Mouse (Mus musculus) spleen, adult 2 months (tissue): ENCODE data around the gene Metap1d. TPM values are rescaled to one million over a fixed set of nuclear protein-coding genes. Genes with fewer than 3 reads are reported as not detected.

Experiments used
- DNase-seq, 2 experiments: peaks; one replicate each; pipeline versions ENCODE4 v3.0.0 to v3.0.0-alpha.2; 2012 to 2021; ENCODE audit warnings: low spot score in 2 of 2, low read depth in 1 of 2
- H3K27ac ChIP-seq: fragments of 200-500 bp; 2 replicates; pipeline ENCODE4 v1.5.1; 2012; ENCODE audit warnings: low read length, inconsistent platforms; ENCODE audit not compliant: insufficient read depth
- H3K27me3 ChIP-seq: fragments of 200-500 bp; 2 replicates; pipeline ENCODE4 v1.6.1; 2012; ENCODE audit warnings: mild to moderate bottlenecking, moderate library complexity, low read length, inconsistent platforms; ENCODE audit not compliant: control insufficient read depth, insufficient read depth
- H3K36me3 ChIP-seq: fragments of 200-500 bp; 2 replicates; pipeline ENCODE4 v1.6.1; 2012; ENCODE audit warnings: mild to moderate bottlenecking, low read length, inconsistent platforms; ENCODE audit not compliant: control insufficient read depth, insufficient read depth
- H3K4me1 ChIP-seq: fragments of 200-500 bp; 2 replicates; pipeline ENCODE4 v1.6.1; 2011; ENCODE audit warnings: inconsistent platforms; ENCODE audit not compliant: control insufficient read depth, insufficient read depth, insufficient read length
- H3K4me3 ChIP-seq: fragments of 200-500 bp; 2 replicates; pipeline ENCODE4 v1.5.1; 2011; ENCODE audit warnings: mild to moderate bottlenecking, inconsistent platforms; ENCODE audit not compliant: insufficient read depth, insufficient read length; ENCODE audit errors: extremely low read depth
- CTCF ChIP-seq: fragments of 200-500 bp; IDR thresholded peaks from 2 replicates; pipeline ENCODE4 v1.5.1; 2011; ENCODE audit warnings: mild to moderate bottlenecking, inconsistent platforms; ENCODE audit not compliant: insufficient read depth, insufficient read length, insufficient replicate concordance; ENCODE audit errors: extremely low read depth
- POLR2A ChIP-seq: fragments of 200-500 bp; IDR thresholded peaks from 2 replicates; pipeline ENCODE4 v1.6.1; 2011; ENCODE audit warnings: low read depth, low read length, inconsistent platforms
- WGBS: fragments of 180-500 bp; shearing (Covaris S2); methylation state at CpG from one replicate; pipeline ENCODE4 v1.1.7; 2018; 5-methylcytosine and 5-hydroxymethylcytosine counted together
- polyA plus RNA-seq: library from polyadenylated mRNA; depleted of rRNA; stranded (reverse); fragments of >200 nt; gene quantifications from 2 replicates; pipeline ENCODE4 v1.2.3, GENCODE M21; 2012; rRNA removed

Metap1d gene
- 10.5 and 11.5 TPM in 2 replicates for polyA plus RNA-seq

DNA sequence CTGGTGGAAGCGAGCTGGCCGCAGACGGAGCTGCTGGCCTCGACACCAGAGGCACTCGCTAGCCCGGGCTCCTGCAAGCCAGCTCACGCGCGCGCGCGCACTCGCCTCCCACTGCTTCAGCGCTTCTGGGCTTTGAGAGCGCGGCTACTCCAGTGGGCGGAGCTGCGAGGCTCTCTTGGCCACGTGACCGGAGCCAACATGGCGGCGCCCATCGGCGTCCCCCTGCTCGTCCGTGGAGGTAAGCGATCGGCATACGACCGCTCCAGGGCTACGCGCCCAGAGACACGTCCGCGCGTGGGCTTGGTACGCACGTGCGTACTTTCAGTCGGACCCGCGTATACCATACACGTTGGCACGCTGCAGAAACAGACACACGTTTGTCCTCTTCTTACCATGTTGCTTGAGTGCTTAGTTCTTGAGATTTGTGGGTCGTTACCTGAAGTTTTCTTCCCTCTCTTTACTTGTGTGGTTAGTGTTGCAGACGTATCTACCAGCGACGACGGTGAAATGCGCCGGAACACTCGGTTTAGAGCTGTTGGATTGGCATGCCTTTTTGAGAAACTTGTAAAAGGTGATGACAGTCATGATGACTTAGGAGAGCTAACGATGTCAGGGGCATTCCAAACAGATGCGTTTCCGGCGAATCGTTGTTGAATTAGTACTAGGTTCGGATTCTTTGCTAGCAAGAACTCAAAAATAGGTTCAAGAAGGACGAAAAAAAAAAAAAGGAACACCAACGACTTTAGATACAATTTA lies at the start of gene Metap1d:
TSS of gene Metap1d (plus strand) at position 116 of the 756 bp plus-strand sequence.
- H3K27me3 ChIP-seq = no peaks in the 10 kb centered on the region
- peak within 1 kb of the TSS; percentile 77 for H3K4me3 ChIP-seq
- DNase-seq = peak; percentile 73 to 91
- H3K27ac ChIP-seq = peak within 1 kb of the TSS; percentile 28; the same call in 1 of the 2 replicates
- under 1% methylated on average over 61 of the region's 61 CpGs for WGBS
- TF ChIP-seq POLR2A (peak; percentile 61), CTCF (no peak)
- H3K36me3 ChIP-seq = no peaks in the 10 kb centered on the region
- H3K4me1 ChIP-seq = no peaks in the 10 kb centered on the region

GRCm38 (mm10) chr2:71405613-71406012 lies 47.5 kb upstream of the Metap1d start:
- no peaks in the 10 kb centered on the region for H3K4me1 ChIP-seq
- peaks cover 4% of the 10 kb centered on the region; the same call in 1 of the 2 replicates for H3K36me3 ChIP-seq
- WGBS = 64% methylated on average over 1 of the region's 1 CpGs
- no peaks in the 10 kb centered on the region for H3K27me3 ChIP-seq
- no peak for DNase-seq
- no peak overlapping the region for H3K4me3 ChIP-seq
- TF ChIP-seq POLR2A (no peak), CTCF (no peak)
- no peak overlapping the region for H3K27ac ChIP-seq

- H3K4me3 ChIP-seq = no peak overlapping the region; the same call in 1 of the 2 replicates
- peaks cover 10% of the 10 kb centered on the region for H3K36me3 ChIP-seq
Measured at GRCm38 (mm10) chr2:71418760-71419280, 34.3 kb upstream of the Metap1d start.

GRCm38 (mm10) chr2:71419408-71419807 lies 33.7 kb upstream of the Metap1d start:
- Histone ChIP-seq H3K4me1 (no peaks in the 10 kb centered on the region), H3K27me3 (no peaks in the 10 kb centered on the region), H3K27ac (no peak overlapping the region), H3K36me3 (peaks cover 7% of the 10 kb centered on the region; the same call in 1 of the 2 replicates), H3K4me3 (no peak overlapping the region)
- WGBS = 86% methylated on average over 3 of the region's 3 CpGs
- TF ChIP-seq POLR2A (no peak), CTCF (no peak)
- no peak for DNase-seq

More at GRCm38 (mm10) chr2:71418760-71419280, 34.3 kb upstream of the Metap1d start:
- Histone ChIP-seq H3K27ac (no peak overlapping the region), H3K4me1 (no peaks in the 10 kb centered on the region), H3K27me3 (no peaks in the 10 kb centered on the region)
- DNase-seq = no peak
- TF ChIP-seq POLR2A (no peak), CTCF (no peak)
- WGBS = 92% methylated on average over 3 of the region's 3 CpGs

DNA sequence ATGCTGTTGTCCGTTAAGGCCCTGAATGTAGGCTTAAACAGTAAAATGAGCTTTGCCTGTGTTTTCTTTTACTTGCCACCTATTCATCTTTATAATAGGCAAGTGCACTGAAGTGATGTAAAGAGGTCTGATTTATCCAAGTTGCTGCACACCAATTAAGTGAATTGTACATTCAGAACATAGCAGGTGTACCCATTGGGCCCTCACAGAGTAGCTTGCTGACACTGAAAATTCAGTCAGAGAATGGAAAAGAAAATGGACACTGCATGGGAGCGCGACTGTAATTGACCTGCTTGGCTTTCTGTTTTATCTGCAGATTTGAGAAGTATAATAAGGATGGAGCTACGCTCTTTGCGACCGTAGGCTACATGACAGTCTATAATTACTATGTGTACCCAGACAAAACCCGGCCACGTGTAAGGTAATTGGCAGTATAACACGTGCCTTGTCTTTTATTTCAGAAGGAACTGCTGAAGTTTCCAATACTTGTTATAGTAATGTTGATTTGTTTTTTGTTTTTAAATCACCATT lies 32.1 kb upstream of the Metap1d start:
- H3K36me3 ChIP-seq = peaks cover 7% of the 10 kb centered on the region; the same call in 1 of the 2 replicates
- H3K27me3 ChIP-seq = no peaks in the 10 kb centered on the region
- DNase-seq = no peak
- WGBS = 99% methylated on average over 9 of the region's 9 CpGs
- no peak overlapping the region for H3K4me3 ChIP-seq
- TF ChIP-seq POLR2A (no peak), CTCF (no peak)
- H3K27ac ChIP-seq = no peak overlapping the region
- no peaks in the 10 kb centered on the region for H3K4me1 ChIP-seq

GRCm38 (mm10) chr2:71424545-71424944 lies 28.5 kb upstream of the Metap1d start:
- no peak overlapping the region for H3K4me3 ChIP-seq
- no peaks in the 10 kb centered on the region for H3K27me3 ChIP-seq
- H3K4me1 ChIP-seq = no peaks in the 10 kb centered on the region
- WGBS = 83% methylated on average over 4 of the region's 4 CpGs
- no peak overlapping the region for H3K27ac ChIP-seq
- peaks cover 9% of the 10 kb centered on the region; the same call in 1 of the 2 replicates for H3K36me3 ChIP-seq
- no peak for DNase-seq
- TF ChIP-seq CTCF (no peak), POLR2A (no peak)
